ENCODE assay signal across 17 mouse cellular contexts in genomic region chr14:100215213-100215785, GRCm38 (mm10).
"Had no signal": no experiment of that assay in that cellular context is flagged by ENCODE, and none has a peak within 500 bp of the region (broad histone marks: within the 10 kb centered on the region; RNA-seq: fewer than 3 reads in every experiment).

No protein-coding gene starts in this region.

- H3K27ac ChIP-seq: lung, embryonic 15.5 days; macrophage; midbrain, embryonic 12.5 days; neural tube, embryonic 12.5 days; stomach, embryonic 15.5 days; stomach, postnatal 0 days had no signal

- H3K4me1 ChIP-seq: megakaryocyte, embryonic 14.5 days had no signal

- DNase-seq: liver, postnatal 0 days; lung, adult 2 months; lung, postnatal 14 days; lung, postnatal 36 days; midbrain, embryonic 14.5 days; right cerebral cortex, postnatal 14 days; thymus, adult 2 months; thymus, postnatal 25 days; thymus, postnatal 4 days had no signal

- H3K9me3 ChIP-seq: lung, embryonic 15.5 days; midbrain, embryonic 12.5 days; neural tube, embryonic 12.5 days; stomach, embryonic 15.5 days had no signal

- H3K27me3 ChIP-seq: lung, embryonic 15.5 days; megakaryocyte, embryonic 14.5 days; midbrain, embryonic 12.5 days; neural tube, embryonic 12.5 days; stomach, embryonic 15.5 days had no signal

- H3K36me3 ChIP-seq: lung, embryonic 15.5 days; midbrain, embryonic 12.5 days; stomach, embryonic 15.5 days had no signal

- H3K9ac ChIP-seq: liver, postnatal 0 days; lung, embryonic 15.5 days; midbrain, embryonic 12.5 days; neural tube, embryonic 12.5 days; stomach, embryonic 15.5 days had no signal

- ATAC-seq: liver, postnatal 0 days; lung, postnatal 0 days had no signal

- H3K4me3 ChIP-seq: lung, embryonic 15.5 days; megakaryocyte, embryonic 14.5 days; midbrain, embryonic 12.5 days; neural tube, embryonic 12.5 days; stomach, embryonic 15.5 days had no signal

- H3K4me2 ChIP-seq: lung, embryonic 15.5 days; midbrain, embryonic 12.5 days; neural tube, embryonic 12.5 days; stomach, embryonic 15.5 days had no signal
